Mouse (Mus musculus): ENCODE data around the gene Olfr1288. TPM values are rescaled to one million over a fixed set of nuclear protein-coding genes. Genes with fewer than 3 reads are reported as not detected.

Gene Olfr1288
- polyA plus RNA-seq, 1 experiment from 2014 or later, result not detected

GRCm38 (mm10) chr2:111524903-111525302, 51.0 kb downstream of the Olfr1288 start, which contains the start of gene Olfr1293-ps:
Gene Olfr1293-ps (plus strand): TSS chr2:111525203.
- ATAC-seq (ENCODE audit: low FRiP score, low TSS enrichment) (no peak), DNase-seq (ENCODE audit: low spot score) (no peak)
- Histone ChIP-seq H3K36me3 (ENCODE audit: control insufficient read depth, insufficient read depth, low read length) (no peaks in the 10 kb centered on the region), H3K4me2 (replicated peaks; ENCODE audit: low read depth) (no peak within 1 kb of the TSS), H3K9ac (ENCODE audit: low read length) (no peak within 1 kb of the TSS), H3K9me3 (ENCODE audit: control insufficient read depth, low read length) (no peaks in the 10 kb centered on the region), H3K4me1 (replicated peaks; ENCODE audit: control insufficient read depth, insufficient read depth) (no peaks in the 10 kb centered on the region), H3K4me3 (ENCODE audit: low read depth, low read length) (no peak within 1 kb of the TSS), H3K27ac (replicated peaks) (no peak within 1 kb of the TSS), H3K27me3 (ENCODE audit: control insufficient read depth, insufficient read depth, low read length) (no peaks in the 10 kb centered on the region)
- no peak for TF ChIP-seq CTCF (IDR thresholded peaks at IDR 0.05; ENCODE audit: low read depth)
- no peak for TF ChIP-seq EP300 (optimal IDR thresholded peaks at IDR 0.05)
- WGBS, result 67% methylated on average over 1 of the region's 1 CpGs

Other genes starting within 250 kb of the Olfr1288 start
- gene 4930430A15Rik, start 244.5 kb upstream of the Olfr1288 start, polyA plus RNA-seq (2015; fragmentation: Nextera tagmentation; extraction: Ambion mirVana), result not detected in 2 replicates
- gene Olfr1275, start 238.8 kb upstream of the Olfr1288 start, polyA plus RNA-seq (2015; fragmentation: Nextera tagmentation; extraction: Ambion mirVana), result not detected in 2 replicates
- gene Olfr1276, start 219.6 kb upstream of the Olfr1288 start, polyA plus RNA-seq (2015; fragmentation: Nextera tagmentation; extraction: Ambion mirVana), result not detected in 2 replicates
- gene Olfr1277, start 200.0 kb upstream of the Olfr1288 start, polyA plus RNA-seq (2015; fragmentation: Nextera tagmentation; extraction: Ambion mirVana), result 0.01 TPM in 1 of 2 replicates, not detected in the other
- not detected in 2 replicates for gene Olfr1278, start 184.0 kb upstream of the Olfr1288 start, polyA plus RNA-seq (2015; fragmentation: Nextera tagmentation; extraction: Ambion mirVana)
- gene Olfr1279, start 173.5 kb upstream of the Olfr1288 start, polyA plus RNA-seq (2015; fragmentation: Nextera tagmentation; extraction: Ambion mirVana), result not detected in 2 replicates
- gene Olfr1280, start 160.1 kb upstream of the Olfr1288 start, polyA plus RNA-seq (2015; fragmentation: Nextera tagmentation; extraction: Ambion mirVana), result not detected in 2 replicates
- not detected in 2 replicates for gene Olfr1281, start 147.6 kb upstream of the Olfr1288 start, polyA plus RNA-seq (2015; fragmentation: Nextera tagmentation; extraction: Ambion mirVana)
- not detected in 2 replicates for gene Olfr1282, start 138.0 kb upstream of the Olfr1288 start, polyA plus RNA-seq (2015; fragmentation: Nextera tagmentation; extraction: Ambion mirVana)
- gene Olfr1283, start 107.3 kb upstream of the Olfr1288 start, polyA plus RNA-seq (2015; fragmentation: Nextera tagmentation; extraction: Ambion mirVana), result not detected in 2 replicates
- not detected in 2 replicates for gene Olfr1284, start 98.6 kb upstream of the Olfr1288 start, polyA plus RNA-seq (2015; fragmentation: Nextera tagmentation; extraction: Ambion mirVana)
- not detected in 2 replicates for gene Olfr1286, start 51.0 kb upstream of the Olfr1288 start, polyA plus RNA-seq (2015; fragmentation: Nextera tagmentation; extraction: Ambion mirVana)
- gene Olfr1287, start 25.0 kb upstream of the Olfr1288 start, polyA plus RNA-seq (2015; fragmentation: Nextera tagmentation; extraction: Ambion mirVana), result not detected in 2 replicates
- not detected in 2 replicates for gene Olfr1289, start 6.7 kb downstream of the Olfr1288 start, polyA plus RNA-seq (2015; fragmentation: Nextera tagmentation; extraction: Ambion mirVana)
- gene Olfr1290, start 19.7 kb downstream of the Olfr1288 start, polyA plus RNA-seq (2015; fragmentation: Nextera tagmentation; extraction: Ambion mirVana), result not detected in 2 replicates
- gene Olfr1291-ps1, start 23.1 kb downstream of the Olfr1288 start, polyA plus RNA-seq (2015; fragmentation: Nextera tagmentation; extraction: Ambion mirVana), result 0.02 TPM in 1 of 2 replicates, not detected in the other
- gene Olfr1293-ps, start 51.1 kb downstream of the Olfr1288 start, polyA plus RNA-seq (2015; fragmentation: Nextera tagmentation; extraction: Ambion mirVana), result not detected in 2 replicates
- not detected in 2 replicates for gene Olfr1294, start 66.2 kb downstream of the Olfr1288 start, polyA plus RNA-seq (2015; fragmentation: Nextera tagmentation; extraction: Ambion mirVana)
- not detected in 2 replicates for gene Olfr1295, start 95.6 kb downstream of the Olfr1288 start, polyA plus RNA-seq (2015; fragmentation: Nextera tagmentation; extraction: Ambion mirVana)
- gene Olfr1297, start 152.4 kb downstream of the Olfr1288 start, polyA plus RNA-seq (2015; fragmentation: Nextera tagmentation; extraction: Ambion mirVana), result not detected in 2 replicates
- gene Olfr1298, start 175.1 kb downstream of the Olfr1288 start, polyA plus RNA-seq (2015; fragmentation: Nextera tagmentation; extraction: Ambion mirVana), result not detected in 2 replicates
- gene Olfr1299, start 187.3 kb downstream of the Olfr1288 start, polyA plus RNA-seq (2015; fragmentation: Nextera tagmentation; extraction: Ambion mirVana), result not detected in 2 replicates

Data from stomach, postnatal 0 days (tissue).